Mouse (Mus musculus): ENCODE measurements around the gene Chrm1.
"Not testable (repeated sequence)": the region's sequence is repeated elsewhere in the genome, so short reads cannot be mapped to it uniquely, and the experiment has no call there.

Chrm1 gene

DNA sequence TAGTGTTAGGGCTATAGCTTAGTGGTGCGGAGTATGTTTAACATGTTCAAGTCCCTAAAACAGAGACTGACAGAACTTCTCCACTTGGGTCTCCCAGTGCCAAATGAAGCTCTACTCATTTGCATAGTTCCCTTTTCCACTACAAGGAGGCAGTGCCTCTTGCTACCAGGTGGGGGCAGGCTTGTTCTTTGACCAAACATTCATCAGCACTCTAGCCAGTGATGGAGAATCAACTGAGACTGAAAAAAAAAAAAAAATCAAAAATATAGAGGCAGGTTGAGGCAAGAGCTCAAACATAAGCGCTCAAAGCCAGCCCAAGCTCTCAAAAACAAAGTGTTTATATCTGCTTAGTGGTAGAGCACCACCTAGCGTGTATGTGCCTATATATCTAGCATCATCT, 54.8 kb downstream of the Chrm1 start:
- DNase-seq: peak; percentile 41 to 83

DNA sequence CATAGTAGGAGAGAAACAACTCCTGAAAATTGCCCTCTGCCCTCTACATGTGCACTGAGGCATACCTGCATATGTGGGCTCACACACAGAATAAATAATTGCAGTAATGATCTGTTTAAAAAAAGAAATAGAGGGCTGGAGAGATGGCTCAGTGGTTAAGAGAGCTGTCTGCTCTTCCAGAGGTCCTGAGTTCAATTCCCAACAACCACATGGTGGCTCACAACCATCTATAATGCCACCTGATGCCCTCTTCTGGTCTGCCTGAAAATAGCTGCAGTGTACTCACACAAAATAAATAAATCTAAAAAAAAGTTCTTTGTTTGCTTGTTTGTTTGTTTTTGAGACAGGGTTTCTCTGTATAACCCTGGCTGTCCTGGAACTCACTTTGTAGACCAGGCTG, 55.4 kb downstream of the Chrm1 start:
- DNase-seq: not testable (repeated sequence)

DNA sequence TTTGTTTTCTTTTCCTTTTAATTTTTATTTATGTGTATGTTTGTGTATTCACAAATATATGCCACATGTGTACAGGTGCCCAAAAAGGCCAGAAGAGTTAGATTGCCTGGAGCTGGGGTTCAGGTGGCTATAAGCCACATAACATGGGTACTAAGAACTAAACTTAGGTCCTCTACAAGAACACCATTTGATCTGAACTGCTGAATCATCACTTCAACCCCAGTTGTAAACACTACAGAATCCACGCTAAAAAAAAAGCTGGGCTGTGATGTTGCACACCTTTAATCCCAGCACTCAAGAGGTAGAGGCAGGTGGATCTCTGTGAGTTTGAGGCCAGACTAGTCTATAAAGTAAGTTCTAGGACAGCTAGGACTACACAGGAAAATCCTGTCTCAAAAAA, 57.8 kb downstream of the Chrm1 start:
- no peak for DNase-seq

DNA sequence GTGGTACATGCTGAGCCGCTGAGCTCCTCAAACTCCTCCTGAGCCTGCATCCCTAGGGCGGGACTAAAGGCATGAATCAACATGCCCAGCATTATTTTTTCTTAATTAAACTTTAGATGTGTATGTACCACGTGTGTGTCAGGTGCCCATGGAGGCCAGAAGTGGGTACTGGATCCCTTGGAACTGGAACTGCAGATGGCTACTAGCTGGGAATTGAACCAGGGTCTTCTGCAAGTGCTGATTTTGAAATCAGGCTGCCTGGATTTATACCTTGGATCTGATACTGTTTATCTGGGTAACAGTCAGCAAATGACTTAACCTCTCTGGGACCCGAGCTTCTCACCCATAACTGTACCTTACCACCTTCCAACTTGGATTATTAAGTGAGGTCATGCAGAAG, 58.4 kb downstream of the Chrm1 start:
- DNase-seq: no peak

DNA sequence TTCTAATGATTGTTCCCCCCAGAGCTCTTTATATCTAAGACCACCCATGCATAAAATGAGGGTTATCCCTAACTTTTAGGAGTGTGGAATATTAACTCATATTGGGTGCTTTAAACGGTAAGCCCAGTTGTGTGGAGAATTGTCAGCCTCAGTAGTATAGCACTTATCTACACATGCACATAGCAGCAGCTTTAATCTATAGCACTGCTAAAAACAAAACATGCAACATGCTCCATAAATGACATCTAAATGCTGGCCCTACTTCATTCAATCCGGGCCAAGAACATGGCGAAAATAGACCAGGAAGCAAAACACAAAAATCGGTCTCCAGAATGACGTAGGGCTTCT, 58.9 kb downstream of the Chrm1 start:
- no peak for DNase-seq

DNA sequence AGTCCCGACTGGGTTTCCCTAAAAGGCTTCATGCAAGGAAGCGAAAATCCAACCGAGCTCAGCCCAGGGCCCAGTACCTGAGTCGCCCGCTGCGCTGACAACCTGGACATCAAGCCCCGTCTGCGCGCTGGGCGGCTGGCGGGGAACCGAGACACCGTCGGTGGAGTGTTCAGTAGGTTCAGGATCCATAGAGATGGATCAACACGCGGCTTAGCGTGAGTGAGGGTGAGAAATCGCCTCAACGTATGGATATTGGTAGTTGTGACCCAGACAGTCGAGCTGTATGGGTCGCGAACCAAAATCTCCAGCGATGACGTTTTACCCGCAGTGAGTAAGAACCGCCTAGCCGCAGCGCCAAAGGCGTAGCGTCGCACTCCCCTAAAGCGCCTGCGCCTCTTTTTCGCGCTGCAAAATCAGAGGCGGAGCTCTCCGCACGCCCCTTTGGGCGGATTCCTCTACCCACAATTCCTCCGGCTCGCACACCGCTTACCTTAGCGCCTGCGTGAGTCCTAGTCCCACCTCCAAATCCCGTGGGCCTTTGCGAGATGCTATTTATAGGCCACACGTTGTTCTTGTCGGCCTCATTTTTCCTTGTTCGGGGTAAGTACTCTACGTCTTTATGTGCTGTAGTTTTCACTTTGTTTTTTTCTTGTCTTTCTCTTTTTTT, 59.5 kb downstream of the Chrm1 start, which contains the start of gene Slc3a2:
Gene Slc3a2 (minus strand): TSS at position 463 of the 667 bp plus-strand sequence.
- DNase-seq: peak; percentile 97 to 98

DNA sequence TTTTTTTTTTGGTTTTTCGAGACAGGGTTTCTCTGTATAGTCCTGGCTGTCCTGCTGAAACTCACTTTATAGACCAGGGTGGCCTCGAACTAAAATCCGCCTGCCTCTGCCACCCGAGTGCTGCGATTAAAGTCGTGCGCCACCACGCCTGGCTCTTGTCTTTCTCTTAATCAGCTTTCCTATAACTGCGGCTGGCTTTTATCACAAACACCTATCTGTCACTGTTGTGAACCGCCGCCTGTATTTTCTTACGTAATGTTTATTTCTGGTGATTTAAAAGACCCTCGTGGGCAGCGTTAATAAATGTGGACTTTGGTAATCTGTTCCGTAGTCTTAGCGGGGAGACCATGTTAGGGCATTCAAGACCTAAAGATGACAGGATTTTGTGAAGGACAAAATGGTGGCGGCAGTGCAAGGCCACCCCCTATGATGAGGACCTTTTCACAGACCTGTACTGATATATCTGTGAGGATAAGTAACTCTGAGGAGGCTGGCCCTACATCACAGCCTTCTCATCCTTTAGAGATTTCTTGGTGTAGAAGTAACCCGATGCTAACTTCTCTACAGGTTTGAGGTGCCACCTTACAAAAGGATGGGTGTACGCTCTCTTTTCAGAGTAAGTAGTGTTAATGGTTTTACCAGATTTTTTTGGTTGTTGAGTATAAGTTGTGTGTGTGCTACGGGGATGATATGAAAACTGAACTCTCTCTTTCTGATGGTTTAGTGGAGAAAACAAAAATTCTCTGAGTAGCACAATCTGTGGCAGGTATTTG, 60.2 kb downstream of the Chrm1 start:
- no peak for DNase-seq

DNA sequence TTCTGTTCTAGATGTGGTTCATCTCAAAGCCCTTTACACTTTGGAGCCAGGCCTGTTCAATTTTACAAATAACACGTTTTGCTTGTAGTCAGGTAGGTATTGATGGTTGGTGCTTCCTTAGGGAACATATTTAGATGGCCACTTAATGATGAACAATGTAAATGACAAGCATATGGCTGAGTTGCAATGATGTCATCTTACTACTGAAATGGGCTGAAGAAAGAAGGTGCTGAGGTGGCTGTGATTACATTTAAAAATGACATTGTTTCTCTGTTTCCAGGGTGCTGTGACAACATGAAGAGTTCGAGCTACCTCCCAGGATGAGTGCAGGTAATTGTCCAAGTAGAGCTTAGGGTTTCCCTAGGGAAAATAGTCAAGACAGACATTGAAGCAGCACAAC, 60.8 kb downstream of the Chrm1 start:
- DNase-seq: no peak

DNA sequence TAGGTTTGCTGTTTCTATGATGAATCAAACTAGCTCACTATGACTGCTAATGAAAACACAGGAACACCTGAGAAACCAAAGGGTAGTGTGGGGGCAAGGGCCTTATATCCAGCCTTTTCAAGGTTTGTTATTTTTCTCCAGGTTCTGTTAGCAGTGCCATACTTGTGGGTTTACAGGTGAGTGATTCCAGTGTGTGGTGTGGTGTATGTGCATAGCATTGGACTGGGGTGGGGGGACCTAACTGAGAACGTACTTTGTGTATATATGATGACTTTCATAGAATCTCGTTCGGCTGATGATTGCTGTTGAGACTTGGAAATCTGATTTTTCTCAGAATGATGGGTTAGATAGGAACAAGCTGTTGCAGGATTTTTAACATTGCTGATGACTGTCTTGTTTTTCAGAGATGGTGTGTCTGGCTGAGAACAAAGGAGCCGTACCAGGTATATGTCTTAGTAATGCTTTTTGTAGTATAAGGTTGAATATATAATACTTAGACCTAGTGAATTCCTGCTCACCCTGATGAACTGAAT, 61.6 kb downstream of the Chrm1 start:
- no peak for DNase-seq

DNA sequence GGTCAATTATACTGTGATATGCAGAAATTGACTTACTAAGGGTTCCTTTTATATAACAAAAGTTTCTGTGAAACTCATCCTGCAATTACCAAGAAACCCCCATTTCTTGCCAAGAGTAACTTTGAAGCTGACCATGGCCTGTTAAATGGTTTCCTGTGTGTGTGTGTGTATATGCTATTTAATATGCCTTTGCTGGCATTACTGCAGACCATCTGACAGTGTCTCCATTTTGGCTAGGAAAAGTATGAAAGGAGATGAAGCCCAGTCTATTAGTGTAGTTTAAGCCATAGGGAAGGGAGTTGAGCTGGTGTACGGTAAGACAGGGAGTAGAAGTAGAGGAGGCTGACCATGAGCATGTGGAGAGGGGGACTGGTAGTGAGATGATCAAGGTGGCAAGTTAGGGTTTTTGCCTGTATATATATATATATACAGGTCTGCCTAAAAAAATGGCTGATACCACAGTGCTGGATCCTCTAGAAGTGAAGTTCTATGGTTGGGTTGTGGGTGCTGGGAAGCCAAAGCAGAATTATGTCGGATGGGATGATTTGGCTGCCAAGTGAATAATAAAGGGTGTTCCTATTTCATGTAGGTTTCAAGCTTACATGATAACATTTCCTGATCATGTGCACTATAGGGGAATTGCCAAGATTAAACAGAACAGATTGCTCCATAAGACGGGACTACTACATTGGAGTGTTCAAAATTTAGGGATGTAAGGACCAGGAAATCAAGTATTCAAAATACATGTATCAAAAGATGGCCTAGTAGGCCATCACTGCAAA, 63.2 kb downstream of the Chrm1 start:
- no peak for DNase-seq

DNA sequence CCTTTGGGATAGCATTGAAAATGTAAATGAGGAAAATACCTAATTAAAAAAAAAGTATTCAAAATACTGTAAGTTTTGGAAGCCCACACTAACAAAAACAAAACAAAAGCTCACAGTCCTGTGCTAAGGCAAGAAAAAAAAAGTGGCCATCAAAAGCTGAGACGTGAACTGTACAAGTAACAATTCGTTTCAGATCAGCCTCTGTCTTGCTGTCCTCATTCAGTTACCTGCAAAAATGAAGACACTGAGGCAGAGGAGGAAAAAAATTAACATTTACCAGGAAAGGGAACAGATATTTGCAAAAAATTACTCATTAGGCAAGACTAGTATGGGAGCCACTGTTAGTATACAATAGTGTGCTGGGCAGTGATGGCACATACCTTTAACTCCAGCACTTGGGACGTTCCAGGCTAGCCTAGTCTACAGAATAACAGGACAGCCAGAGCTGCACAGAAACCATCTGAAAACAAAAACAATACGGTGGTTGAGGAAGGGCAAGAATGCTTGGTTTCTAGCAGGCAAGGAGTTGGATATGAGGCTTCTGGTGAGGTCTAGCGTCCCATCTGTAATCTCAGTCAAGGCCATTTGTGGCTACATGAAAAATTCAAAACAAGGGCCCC, 64.0 kb downstream of the Chrm1 start:
- DNase-seq: no peak

DNA sequence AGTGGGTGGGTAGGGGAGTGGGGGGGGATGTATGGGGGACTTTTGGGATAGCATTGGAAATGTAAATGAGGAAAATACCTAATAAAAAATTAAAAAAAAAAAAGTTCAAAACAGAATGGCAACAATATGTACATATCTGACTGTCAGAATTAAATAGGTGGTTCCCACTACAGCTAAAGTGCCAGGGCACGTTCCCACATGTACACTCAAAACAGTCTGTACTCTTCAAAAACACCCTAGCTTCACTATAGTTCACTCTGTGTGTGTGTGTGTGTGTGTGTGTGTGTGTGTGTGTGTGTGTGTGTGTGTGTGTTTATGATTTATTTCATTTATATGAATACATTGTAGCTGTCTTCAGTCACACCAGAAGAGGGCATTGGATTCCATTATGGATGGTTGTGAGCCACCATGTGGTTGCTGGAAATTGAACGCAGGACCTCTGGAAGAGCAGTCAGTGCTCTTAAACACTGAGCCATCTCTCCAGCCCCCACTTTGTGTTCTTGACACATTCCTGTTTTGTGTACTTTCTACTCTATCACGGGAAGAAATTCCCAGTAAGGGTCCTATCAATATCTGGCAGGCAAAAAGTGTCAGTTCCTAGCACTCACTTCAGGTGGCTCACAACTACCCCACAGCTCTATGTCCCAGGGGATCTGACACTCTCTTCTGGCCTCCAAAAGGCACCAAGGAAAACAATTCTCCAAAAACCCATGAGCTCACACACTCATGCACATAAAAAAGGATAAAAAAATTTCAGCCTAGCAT, 64.9 kb downstream of the Chrm1 start:
- not testable (repeated sequence) for DNase-seq

Data from lung, postnatal 4 days (tissue).